Mouse (Mus musculus): ENCODE data around the gene Brca2.

Gene Brca2

GRCm38 (mm10) chr5:150599301-150600294 lies 77.2 kb downstream of the Brca2 start:
- no peak for DNase-seq

- DNase-seq, result no peak
Measured at GRCm38 (mm10) chr5:150600554-150601440, 78.4 kb downstream of the Brca2 start.

DNA sequence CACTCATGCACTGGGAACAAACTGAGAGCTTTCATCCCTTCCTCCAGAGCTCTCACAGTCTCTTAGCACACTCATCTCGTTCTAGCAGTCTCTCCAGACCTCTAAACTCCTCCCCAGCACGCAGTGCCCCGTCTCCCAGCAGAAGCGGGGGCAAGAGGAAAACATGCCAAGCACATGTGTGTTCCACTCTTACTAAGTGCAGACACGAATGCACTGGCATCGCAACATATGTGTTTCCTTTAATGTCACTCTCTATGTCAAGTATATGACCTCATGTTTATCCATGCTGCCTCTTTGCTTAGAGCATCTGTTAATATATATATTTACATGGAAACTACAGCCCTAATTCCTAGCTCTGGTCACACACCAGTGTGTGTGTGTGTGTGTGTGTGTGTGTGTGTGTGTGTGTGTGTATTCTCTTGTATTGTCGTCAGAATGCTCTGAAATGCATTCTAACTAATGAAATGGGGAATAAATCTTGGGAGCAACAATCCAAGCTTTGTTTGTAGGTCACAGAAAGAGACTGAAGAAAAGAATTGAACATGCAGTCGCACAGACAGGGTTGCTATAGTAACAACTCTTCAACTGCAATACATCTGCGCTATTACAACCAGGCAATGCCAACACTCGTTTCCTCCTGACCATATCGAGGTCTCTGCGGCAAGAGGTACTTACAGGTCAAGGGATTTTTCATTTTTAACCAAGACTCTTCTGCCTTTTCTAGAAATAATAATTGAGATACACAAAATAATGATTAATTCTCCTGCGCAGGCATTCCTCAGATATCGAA lies 79.2 kb downstream of the Brca2 start:
- DNase-seq, result no peak

DNA sequence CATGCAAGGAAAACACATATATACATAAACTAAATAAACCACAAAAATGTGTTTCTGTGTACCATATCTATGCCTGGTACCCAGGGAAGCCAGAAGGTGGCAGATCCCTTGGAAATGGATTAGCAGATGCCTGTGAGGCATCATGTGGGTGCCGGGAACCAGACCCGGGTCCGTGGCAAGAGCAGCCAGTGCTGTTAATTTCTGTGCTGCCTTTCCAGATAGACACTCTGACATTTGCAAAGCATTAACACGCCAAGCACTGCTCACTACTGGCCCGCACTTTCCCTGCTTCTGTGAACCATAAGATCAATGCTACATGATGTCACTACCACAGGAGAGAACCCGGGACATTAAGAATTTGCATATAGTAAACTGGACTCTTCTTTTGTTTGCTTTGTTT lies 83.7 kb downstream of the Brca2 start:
- no peak for DNase-seq

GRCm38 (mm10) chr5:150607631-150608030 lies 85.2 kb downstream of the Brca2 start:
- DNase-seq, result no peak

GRCm38 (mm10) chr5:150611136-150611535 lies 88.7 kb downstream of the Brca2 start:
- no peak for DNase-seq

DNA sequence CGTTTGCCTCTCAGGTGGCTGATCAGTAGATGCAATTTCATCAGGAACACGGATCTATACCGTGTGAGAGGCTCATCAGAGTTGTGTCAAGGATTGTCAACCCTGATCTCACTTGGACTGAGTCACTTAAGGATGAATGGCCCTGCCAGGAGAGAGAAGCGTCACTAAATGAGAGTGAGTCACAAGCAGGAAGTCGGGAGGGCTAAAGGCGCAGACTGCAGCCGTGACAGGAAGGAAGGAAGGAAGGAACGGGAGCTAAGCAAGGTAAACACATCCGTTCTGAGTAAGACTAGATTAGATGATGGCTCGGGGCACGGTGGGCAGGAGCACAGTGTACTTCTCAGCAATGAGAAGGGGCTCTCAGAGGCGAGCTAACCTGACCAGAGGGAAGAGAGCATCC lies 89.3 kb downstream of the Brca2 start:
- DNase-seq, result no peak

GRCm38 (mm10) chr5:150614054-150614453 lies 91.6 kb downstream of the Brca2 start:
- DNase-seq, result no peak

- no peak for DNase-seq
Measured at GRCm38 (mm10) chr5:150616216-150616615, 93.8 kb downstream of the Brca2 start.

DNA sequence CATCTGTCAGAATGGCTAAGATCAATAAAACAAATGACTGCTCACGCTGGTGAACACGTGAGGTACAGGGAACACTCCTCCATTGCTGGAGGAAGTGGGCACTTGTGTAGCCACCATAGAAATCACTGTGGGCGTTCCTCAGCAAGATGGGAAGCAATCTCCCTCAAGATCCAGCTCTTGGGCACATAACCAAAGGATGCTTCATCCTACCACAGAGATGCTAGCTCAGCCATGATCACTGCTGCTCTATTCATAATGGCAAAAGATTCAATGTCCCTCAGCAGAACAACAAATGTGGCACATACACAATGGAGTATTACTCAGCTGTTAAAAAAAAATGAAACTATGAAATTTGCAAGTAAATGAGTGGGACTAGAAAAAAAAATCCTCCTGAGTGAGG lies 94.3 kb downstream of the Brca2 start:
- DNase-seq, result no peak

DNA sequence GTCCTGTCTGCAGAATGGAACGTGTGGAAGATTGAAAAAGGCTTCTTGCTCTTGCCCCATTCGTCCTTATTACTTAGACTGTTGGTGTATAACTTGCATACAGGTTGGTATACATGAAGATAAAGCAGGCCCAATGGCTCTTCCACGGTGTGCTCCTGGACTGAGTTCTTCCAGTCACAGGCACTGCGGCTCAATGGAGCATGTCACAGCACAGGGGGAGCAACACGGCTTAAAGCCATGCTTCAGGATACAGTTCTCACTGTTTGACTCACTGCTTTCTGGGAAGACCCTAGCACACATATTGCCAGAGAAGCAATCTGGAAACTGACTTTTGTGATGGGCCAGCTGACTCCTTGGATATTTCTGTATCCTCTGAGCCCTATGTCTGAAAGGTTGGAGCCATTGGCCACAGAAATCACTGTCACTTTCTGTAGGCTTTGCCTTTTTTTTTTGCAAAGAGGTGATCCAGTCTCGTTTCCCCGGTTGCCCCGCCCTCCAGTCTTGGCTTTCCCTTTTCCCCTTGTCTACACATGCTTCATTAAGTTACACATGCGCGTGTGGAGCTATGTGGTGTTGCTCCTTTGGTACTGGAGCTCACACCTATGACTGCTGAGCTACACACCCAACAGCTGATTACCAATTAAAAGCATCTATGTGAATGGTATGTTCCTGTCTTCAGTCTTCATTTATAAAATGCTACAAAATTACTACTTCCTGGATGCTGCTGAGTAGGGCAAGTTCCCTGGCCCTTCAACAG lies 96.3 kb downstream of the Brca2 start:
- no peak for DNase-seq
